Mouse (Mus musculus): ENCODE measurements at regions not wholly inside any gene's neighbourhood (a gene's known extent, or its start where the extent isn't known, plus 50 kb on each side); places are given as distances from the start of the nearest gene placed in this dataset.

GRCm38 (mm10) chr1:185727749-185728148 is 273.1 kb downstream of the Slc30a10 start:
- no peak for DNase-seq

- DNase-seq: no peak
These were observed 273.8 kb downstream of the Slc30a10 start for GRCm38 (mm10) chr1:185728406-185728805.

DNA sequence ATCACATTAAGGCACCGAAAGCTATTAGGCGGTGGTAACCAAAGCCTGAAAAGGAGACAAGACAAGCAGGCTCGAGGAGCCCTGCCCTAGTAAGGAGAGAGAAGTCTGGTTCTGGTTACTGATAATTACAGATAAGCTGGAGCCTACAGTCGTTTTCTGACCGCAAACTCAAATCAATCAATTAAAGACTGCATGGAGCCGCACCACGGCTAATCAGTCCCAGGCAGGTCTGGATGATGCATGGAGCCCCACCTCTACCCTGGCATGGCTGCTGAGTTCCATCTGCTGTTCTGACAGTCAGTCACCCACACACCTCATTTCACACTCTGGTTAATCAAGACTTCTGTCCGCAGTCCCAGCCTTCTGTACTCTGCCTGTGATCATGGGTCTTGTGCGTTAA is 276.4 kb downstream of the Slc30a10 start:
- no peak for DNase-seq

DNA sequence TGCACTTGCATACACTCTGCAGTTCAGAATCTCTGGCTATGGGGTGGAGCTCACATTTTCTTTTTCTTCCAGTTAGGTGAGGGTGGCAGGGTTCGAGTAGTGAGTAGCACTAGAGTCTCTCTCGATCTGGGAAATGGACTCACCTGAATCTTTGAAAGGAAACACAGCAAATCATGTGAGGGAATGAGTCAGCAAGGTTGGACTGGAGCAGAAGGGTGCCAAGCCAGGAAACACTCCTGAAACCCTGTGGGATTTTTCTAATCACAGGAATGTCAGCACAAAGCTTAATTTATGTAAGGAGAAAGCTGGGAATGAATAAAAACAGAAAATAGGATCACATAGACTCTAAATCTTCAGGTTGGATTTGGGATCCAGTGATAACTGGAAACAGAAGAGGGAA is 282.1 kb downstream of the Slc30a10 start:
- no peak for DNase-seq

- DNase-seq: no peak
These were observed 286.6 kb downstream of the Slc30a10 start for GRCm38 (mm10) chr1:185741034-185741890.

DNA sequence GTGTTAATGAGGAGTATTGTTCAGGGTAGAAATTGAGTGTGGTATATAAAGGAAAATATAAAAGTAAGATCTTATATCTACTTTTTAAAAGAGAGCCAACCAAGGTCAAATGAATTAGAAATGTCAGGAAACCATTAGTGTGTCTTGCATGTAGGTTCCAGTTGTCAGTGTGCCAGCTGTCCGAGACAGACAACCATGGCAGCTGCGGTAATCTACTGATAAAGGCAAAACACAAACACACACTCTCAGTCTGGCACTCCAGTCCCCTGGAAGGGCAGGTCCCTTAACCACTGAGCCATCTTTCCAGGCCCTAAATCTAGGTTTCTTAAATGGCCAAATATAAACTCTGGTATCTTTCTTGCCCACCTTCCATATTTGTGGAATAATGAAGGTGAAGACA is 294.6 kb downstream of the Slc30a10 start:
- DNase-seq: no peak

DNA sequence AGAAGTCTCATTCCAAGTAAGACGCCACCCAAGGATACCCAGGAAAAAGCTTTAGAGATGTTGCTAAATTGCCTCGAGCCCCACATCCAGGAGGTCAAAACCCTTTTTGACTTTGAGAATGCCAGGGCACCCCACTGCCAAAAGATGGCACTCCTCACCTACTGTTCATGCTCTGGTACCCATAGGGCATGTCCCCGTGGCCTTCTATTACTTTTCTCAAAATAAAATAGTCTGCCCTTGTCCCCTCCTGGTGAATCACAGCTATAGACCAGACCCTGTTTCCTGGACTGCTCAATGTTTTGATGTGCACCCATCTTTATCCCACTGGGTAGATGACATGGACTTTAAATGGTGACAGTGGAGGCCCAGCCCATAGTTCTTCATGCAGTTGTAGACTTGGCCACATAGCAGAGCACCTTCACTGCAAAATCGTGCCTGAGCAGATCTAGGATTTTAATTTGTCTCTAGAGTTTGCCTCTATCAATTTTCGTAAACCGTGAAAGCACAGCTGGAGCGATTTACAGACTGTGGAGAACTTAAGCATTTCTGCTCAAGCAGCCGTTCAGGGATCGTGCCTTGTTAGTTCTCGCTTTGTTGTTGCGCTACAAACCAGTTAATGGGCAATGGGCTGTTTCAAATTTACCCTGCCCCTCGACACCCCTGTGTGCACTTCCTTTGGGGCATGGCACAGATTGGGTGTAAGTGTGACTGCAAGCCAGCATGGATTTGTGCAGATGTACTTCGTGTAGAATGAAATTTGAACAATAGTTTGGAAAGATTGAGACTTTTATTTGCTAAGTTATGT is 300.0 kb downstream of the Slc30a10 start:
- no peak for DNase-seq

DNA sequence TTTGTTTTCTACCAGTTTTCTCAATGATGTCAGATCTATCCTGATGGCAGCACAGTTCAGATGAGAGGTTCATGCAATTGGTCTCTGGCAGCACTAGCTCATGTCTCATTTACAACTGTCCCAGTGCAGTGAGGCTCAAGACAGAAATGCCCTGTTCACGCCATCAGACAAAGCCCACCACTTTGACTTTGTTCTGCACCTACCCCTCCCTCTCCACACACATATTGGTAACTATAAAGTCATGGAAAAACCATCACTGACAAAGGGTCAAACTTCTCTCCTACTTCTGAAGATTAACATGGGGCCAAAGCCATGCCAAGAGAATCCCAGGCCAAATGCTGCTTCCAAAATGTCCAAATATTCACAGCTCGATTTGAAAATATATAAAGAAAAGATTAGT is 302.7 kb downstream of the Slc30a10 start:
- no peak for DNase-seq

DNA sequence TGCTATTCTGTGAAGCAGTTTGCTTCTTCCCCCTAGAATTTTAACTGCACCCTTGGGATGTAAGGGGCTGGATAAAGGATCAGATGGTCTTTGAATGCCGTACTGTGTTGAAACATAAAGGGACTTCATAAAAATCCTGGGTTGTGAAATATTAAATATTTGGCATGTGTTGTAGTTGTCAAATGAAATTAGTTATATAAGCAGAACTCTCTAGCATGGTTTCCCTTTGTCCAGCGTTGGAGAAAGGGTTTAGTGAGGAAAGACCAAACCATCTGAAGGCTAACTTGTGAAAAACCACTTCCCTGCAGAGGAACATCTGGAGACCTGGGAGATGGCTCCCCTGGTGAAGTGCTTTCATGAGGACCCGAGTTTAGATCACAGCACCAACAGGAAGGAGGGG is 319.6 kb downstream of the Slc30a10 start:
- no peak for DNase-seq

GRCm38 (mm10) chr1:185779604-185780003 is 325.0 kb downstream of the Slc30a10 start:
- no peak for DNase-seq

- no peak for DNase-seq
These were observed 315.0 kb downstream of the Lyplal1 start for GRCm38 (mm10) chr1:185802156-185802555.

GRCm38 (mm10) chr1:185814901-185815300 is 302.2 kb downstream of the Lyplal1 start:
- no peak for DNase-seq

DNA sequence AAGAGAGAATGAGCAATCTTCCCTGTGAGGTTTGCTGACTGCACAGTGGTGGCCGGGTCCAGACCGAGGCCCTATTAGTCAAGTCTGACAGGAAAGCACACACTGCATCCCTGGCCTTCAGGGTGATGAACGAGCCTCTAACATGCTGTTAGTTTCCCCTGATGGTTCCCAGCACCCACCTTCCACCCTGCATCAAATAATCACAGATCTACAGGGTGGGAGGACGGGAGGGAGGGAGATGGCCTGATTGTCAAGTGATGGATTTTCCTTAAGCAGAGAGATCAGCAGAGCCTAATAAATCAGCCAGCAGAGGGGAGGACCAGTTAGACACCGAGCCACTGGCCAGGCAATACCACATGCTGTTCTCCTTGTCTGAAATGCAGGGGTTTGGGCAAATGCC is 298.1 kb downstream of the Lyplal1 start:
- no peak for DNase-seq

DNA sequence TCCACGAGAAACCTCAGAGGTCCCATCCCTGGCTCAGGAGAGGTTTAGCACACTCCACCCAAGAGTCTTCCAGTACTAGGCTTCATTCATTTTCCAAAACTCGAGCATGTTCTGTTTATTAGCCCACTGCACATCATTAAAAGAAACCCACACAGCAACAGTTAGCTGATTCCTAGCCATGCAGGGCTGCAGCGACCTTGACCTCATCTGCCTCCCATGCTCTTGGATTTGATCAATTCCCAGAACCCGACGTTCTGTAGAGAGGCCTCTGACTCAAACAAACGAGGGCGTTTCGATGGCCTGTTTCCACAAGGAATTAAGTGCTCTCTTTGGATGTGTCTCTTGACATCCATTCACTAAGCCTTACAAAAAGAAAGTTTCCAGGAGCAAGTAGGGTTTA is 294.9 kb downstream of the Lyplal1 start:
- no peak for DNase-seq

GRCm38 (mm10) chr1:185823226-185823625 is 293.9 kb downstream of the Lyplal1 start:
- DNase-seq: no peak

GRCm38 (mm10) chr1:185823956-185824355 is 293.2 kb downstream of the Lyplal1 start:
- no peak for DNase-seq

GRCm38 (mm10) chr1:185827986-185828385 is 289.1 kb downstream of the Lyplal1 start:
- no peak for DNase-seq

- no peak for DNase-seq
These were observed 288.6 kb downstream of the Lyplal1 start for GRCm38 (mm10) chr1:185828486-185828885.

GRCm38 (mm10) chr1:185832059-185832458 is 285.1 kb downstream of the Lyplal1 start:
- no peak for DNase-seq

- DNase-seq: no peak
These were observed 282.9 kb downstream of the Lyplal1 start for GRCm38 (mm10) chr1:185834171-185834570.

DNA sequence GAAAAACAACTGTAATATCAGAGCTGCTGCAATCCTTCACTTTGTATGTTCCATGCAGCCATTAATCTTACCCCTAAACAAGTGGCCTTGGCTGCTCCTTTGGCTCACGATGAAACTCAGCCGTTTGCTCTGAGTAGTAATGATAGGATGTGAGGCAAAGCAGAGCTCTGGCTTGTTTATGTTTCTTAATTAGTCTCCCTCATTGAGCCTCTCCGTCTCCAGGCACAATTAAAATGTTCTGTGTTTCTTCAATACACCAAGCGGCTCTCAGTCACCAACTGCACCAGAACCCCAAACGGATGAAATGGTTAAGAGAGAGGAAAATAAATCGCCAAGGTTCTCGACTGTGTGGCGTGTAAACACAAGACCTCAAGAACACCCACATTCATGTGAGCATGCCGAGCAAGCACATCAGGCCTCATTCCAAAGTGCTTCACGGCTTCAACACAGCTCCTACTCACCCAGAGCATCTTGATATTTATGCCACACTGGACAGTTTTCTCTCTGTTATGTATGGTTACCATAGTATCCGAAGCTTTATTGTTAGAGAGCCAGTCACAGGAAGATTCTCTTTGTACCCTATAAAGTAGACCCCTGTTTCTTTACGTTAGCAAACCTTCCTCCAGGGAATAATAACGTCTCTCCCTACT is 280.4 kb downstream of the Lyplal1 start:
- DNase-seq: no peak

GRCm38 (mm10) chr1:185842481-185842880 is 274.6 kb downstream of the Lyplal1 start:
- no peak for DNase-seq

DNA sequence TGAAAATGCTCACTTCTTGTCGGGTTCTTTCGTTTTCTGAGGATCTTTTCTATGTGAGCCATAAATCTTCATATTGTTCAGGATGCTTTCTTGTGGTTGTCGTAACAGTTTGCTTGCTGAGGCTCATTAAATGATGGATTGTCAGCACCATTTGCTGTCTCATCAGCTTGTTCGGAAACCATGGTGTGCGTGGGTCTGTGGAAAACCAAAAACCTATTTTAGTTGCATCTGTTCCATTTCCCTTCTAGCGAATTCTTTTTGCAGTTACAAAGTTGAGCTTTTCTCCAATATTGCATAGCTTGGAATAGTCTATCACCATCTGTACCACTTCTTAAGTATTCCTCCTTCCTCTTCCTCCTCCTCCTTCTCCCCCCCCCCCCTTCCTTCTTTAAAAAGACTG is 269.9 kb downstream of the Lyplal1 start:
- no peak for DNase-seq

- no peak for DNase-seq
These were observed 266.5 kb downstream of the Lyplal1 start for GRCm38 (mm10) chr1:185850590-185850989.
